Mouse (Mus musculus) inflammation-experienced regulatory T-cells, adult 6 months (primary cell): ENCODE results near the gene Syne1. TPM values are rescaled to one million over a fixed set of nuclear protein-coding genes. Genes with fewer than 3 reads are reported as not detected.
A peak's percentile ranks its signal among the peaks of the same experiment; 100 is the strongest.

Experiments used
- ATAC-seq: one replicate; pipeline ENCODE4 v1.8.0; 2017
- polyA plus RNA-seq, 3 experiments: library from polyadenylated mRNA; unstranded; fragments of 100-300 nt; shearing (Covaris generic); gene quantifications; one replicate each; pipeline ENCODE4 v1.2.1; 2017

Syne1 gene
- polyA plus RNA-seq, 3 experiments from 2014 or later = 13.9 to 24.2 (median 15.3) TPM

DNA sequence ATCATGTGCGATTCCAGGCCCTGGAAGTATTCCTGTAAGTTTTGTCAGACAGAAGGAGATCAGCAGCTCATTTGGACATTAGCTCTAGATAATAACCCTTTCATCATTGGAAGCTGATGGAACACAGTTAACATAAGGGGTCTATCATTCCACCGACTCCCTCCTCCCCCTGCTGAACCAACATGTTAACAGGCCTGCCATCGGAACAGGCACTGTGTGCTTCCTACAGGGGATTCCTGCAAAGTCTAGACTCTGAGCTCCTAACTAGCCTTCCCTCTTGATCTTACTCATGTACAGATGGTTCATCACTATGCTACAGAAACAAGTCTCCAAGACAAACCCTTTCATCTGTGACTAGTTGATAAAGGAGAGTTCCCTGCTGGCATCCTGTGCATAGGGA is 419.2 kb downstream of the Syne1 start:
- no peak for ATAC-seq

DNA sequence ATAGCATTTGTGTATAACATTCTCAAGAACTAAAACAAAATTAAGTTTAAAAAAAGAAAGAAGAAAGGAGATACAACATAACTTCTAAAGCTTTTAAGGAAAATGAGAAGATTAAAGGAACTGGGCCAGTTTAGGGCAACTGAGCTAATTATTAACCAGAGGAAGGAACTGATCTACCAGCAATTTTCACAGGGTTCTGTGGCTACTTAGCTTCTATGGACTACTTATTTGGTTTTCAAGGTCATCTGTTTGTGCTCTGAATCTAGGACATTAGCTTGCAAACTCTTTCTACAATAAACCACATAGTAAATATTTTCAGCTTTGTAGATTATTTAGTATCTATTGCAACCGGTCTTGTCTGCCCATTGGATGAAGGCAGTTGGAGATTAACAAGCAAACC is 420.8 kb downstream of the Syne1 start:
- no peak for ATAC-seq

DNA sequence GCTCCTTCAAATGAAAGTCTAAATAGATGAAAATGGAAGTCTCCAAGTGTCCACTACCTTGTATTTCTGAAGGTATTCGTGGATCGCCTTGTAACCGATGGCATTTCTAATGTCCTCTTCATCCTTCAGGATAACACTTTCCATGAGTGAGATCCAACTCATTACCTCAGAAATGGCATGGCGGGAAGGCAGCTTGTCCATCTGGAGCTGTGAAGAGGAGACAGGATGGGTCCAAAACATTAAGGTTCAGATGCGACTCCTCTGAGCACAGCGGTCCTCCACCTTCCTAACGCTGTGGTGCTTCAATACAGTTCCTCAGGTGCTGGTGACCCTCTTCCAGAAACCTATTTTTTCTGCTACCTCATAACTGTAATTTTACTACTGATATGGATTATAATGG is 426.5 kb downstream of the Syne1 start:
- ATAC-seq = no peak

DNA sequence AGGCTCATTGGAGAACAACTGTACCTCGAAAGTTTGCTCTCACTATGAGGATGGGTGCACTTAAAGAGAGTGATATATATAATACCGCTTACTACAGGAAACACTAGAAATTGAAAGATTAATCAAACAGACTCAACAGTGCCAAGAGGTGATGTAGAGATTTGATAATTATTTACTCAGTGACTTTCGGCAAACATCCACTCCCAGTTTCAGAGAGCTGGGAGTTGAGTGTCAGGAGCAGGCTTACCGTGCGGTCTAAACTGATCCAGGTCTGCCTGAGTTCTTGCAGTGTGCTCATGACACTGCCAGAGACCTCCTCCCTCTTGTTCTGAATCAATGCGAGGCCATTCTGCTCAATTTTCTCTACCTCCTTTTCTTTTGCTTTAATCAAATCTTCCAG is 434.6 kb downstream of the Syne1 start:
- ATAC-seq = no peak

DNA sequence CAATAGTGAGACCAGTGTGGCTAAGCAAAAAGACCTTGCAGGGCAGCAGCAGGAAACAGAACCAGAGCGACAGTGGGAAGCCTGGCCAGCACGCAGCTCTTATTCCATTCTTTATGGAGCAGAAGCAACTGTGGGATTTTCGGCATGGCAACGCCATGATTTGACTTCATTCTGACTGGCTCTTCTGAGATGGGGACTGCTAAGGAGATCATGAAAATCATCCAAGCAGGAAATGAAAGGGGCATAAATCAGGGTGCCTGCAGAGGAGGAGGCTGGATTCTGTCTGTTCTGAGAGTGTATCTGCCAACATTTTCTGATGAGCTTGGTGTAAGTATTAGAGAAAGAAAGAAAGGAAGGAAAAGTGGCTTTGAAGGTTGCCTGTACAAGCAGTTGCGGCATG is 435.1 kb downstream of the Syne1 start:
- no peak for ATAC-seq

DNA sequence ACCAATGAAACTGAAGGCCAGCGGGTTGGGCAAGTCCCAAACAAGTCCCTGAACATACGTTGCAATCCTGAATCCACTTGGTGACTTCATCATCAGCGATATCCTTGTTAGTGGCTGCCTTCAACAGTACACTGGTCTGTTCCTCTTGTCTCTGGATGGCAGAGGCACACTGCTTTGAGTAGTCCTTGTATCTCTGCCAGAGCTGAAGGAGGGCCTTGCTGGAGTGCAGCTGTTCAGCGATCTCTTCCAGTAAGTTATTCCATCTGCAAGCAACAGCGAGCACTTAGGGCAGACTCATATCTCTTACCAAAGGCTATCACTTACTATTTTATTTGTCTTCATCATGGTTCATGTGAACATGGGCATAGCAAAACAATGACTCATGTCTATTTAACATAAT is 440.5 kb downstream of the Syne1 start:
- ATAC-seq = no peak

DNA sequence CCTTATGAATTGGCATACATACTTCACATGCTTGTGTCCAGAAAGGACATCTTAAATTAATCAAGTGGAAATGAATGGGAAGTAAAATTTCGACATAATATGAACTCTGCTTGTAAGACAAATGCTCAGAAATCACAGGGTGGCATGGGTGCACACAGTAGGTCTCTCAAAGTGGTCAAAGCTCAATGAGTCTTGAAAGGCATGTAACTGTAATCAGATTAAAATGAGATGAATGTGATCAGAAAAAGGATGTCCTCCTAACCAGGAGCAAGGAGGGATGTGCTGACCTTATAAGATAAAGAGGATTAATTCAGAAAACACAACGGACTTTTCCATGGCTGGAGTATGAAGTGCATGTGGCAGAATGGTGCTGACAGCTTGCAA is 453.5 kb downstream of the Syne1 start:
- no peak for ATAC-seq

DNA sequence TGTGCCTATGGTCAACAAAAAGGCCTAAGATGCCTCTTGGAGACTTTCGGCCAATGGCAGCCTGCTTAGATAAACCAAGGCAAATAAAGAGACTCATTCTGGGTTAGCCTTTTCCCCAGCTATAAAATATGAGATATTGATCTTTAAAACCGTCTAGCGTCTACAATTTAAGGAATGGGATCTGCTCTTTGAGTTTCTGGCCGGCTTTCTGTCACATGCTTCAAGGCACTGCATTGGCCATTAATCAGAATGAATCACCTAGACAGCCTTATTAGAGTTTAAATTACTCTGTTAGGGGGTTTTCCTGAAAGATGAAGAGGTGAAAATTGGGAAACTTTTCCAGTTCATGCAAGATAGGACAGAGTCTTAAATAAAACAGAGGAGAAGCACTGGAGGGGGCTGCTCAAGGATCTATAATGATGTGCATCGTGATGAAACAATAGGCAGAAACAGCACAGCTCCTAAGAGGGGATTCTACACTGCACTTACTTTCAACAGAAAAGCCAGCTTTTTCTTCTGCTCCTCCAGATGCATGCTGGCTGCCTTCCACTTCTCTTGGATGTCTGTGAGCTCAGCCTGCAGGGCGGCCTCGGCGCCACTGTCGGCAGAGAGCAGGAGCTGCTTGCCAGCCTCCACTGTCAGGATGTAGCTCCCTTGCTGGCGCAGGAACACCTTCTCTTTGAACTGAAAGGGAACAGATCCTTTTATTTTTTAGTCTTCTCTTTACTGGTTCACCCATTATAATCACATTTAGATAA is 454.1 kb downstream of the Syne1 start:
- ATAC-seq = no peak

DNA sequence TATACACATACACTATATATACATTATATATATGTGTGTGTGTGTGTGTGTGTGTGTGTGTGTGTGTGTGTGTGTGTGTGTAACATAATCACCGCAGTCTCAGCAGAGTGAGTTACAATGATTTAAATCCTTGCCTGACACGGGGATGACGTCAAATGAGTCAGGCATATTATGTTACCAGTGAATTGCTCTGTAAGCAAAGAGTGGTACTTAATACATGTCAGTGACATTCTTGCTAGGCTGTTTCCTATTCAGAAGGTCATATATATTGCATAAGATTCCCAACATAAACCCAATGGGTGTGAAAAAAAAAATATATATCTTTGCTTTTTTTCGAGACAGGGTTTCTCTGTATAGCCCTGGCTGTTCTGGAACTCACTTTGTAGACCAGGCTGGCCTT is 462.1 kb downstream of the Syne1 start:
- ATAC-seq = no peak

DNA sequence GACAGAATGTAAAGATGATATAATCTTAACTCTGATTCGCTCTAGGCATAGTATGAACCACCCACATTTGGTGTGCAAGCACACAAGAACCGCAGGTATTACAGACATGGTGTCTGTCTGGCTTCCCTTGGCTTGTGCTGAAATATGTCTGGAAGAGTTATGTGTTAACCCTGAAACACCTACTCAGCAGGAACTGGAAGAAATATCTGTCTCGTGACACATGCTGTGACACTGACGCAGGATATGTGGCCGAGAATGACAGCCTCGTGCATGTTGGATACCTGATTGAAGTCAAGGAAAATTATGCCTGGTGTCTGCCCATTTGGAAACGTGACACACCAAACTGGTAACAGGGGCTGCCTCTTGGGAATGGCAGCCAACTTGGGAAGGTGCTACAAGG is 463.9 kb downstream of the Syne1 start:
- no peak for ATAC-seq

DNA sequence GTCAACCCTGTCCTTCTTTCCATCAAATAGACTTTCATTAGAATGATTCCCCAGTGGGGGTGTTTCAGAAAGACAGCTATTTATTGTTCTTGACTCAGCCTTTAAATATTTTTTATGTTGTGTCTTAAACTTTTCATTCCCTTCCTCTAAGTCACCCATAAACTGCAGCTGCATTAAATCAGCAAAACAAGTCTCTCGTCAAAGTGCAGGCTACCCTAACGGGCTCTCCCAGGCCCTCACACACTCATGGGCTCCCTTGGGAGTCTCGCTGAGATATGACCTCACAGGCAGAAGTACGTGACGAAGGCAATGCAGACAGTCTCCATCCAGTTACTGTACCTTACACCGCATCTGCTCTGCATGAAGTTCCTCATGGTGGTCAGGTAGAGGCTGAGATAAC is 465.0 kb downstream of the Syne1 start:
- no peak for ATAC-seq

DNA sequence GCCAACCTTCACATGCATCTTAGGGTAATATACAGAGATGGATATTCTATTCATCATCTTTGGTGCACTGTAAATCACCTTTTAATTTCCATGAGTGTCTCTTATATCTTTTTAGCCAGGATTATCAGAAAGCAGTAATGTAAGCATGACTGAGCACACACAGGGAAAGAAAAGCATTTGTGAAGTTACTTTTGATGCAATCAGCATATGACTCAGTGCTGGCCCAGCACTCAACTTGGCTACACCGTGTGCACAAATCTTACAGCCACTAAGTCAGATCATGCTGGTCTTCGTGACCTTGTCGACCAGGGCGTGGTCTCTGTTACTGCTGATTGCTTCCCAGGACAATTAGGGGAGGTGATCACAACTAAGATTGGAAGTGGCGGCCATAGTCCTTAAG is 465.5 kb downstream of the Syne1 start:
- ATAC-seq = no peak

DNA sequence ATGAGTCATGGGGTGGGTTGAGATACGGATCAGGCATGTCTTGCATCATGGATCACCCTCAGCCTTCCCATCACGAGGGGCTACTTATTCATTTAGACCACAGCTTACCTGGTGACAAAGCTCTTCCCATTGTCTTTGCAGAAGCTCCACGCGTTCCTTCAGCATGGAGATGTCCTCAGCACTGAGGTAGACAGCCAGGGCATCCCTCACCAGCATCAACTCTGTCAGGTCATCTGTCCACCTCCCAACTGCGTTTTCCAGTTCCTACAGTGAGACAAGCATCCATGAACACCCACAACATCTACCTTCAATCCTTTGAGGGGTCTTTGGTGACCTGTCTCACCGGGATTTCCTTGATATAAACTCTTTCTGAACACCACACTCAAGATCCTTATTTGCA is 467.6 kb downstream of the Syne1 start:
- ATAC-seq = no peak

DNA sequence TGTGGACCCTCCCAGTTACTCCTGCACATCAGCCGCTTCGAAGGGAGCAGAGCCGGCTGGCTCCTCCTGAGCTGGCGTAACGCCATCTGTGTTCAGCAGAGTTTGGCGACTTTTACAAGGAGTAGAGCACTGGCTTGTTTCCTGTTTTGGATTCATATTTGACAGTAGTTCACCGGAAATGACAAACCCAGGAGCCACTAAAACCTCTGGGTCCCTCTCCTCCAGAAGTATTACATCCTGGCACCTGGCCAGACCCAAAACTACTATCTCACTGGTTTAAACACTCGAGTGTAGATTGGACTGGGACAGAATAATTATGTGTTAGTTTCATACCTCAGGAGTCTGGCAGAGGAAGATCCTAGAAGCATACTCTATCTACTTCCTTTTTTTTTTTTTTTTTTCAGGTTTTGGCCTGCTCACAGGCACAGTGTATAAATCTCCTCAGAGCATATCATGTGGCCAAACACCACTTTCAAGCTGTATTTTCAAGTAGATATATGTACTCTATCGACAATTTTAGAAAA is 471.3 kb downstream of the Syne1 start:
- ATAC-seq = peak; percentile 48

DNA sequence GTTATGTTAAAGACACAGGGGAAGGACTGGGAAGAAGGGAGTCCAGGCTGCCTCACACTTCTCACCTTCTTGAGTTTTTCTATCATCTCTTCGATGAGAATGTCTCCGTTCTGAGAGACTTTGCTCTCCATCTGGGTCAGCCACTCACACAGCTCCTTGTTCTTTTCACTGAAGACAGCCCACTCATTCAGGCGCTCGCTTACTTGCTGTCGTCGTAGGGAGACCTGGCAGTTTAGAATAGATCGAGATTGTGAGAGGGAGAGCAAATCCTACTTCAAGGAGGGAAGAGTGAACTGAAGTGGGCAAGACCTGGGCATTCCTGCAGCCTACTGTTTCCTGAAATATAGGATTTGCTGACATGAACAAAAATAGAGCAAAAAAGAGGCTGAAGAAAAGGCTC is 475.6 kb downstream of the Syne1 start:
- no peak for ATAC-seq

DNA sequence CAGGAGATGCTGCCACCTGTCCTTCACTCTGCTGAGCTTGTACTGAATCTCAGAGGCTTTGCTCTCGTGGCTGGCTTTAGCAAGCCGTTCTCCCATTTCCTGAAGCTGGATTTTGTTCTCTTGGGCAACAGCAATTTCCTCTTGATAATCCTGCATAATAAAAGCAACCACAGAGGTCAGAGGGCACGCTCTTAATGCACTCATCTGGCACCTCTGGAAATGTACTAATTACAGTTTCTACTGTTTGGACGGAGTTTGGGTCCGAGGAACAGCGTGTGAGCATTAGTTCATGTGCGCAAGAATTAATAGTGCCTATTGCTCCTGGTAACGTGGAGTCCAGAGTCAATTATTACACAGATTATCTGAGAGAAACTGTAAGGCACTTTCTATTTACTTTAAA is 479.2 kb downstream of the Syne1 start:
- ATAC-seq = no peak

DNA sequence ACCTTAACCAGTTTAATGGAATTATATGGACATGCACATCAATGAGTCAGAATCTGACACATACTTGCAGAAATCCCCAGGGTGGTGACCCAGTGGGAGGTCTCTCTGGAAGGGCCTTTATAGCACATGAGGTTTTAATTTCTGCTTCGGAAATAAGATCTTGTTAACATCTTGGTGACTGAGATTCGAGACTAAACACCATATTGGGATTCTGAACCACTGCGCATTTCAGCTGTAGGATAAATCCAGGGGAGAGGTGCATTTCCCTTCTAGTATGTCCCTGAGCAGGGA is 480.4 kb downstream of the Syne1 start:
- ATAC-seq = no peak

DNA sequence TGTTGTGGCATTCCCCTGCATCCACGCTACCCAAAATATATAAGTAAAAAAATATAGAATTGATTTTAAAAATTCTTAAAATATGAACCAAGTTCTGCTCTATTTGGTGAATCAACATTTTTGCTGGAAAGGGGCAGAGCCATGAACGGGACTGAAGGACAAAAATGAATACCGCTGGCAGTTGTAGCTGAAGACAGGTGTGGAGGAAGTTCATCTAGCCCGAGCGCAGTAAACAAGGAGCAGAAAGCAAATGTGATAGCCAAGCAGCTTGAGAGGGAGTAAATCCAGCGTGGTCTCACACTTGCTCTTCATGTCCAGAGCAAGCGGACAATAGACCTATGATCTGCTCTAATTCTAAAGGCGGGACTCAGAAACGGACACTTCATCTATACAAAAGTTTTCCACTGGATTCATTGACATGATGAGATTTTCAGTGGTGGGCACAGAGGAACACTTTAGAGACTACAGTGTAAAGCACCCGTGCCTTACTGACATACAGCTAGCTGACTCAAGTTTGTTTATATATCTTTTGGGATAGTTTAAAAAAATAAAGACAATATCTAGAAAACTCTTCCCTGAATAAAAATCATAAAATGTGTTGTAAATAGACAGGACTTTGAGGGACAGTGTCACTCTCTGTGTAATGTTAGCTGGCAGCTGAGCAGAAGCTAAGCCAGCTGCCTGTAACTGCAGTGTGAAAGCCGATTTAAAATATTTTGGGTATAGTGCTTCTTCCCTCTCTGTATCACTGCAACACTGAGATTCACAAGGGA is 480.9 kb downstream of the Syne1 start:
- ATAC-seq = no peak

DNA sequence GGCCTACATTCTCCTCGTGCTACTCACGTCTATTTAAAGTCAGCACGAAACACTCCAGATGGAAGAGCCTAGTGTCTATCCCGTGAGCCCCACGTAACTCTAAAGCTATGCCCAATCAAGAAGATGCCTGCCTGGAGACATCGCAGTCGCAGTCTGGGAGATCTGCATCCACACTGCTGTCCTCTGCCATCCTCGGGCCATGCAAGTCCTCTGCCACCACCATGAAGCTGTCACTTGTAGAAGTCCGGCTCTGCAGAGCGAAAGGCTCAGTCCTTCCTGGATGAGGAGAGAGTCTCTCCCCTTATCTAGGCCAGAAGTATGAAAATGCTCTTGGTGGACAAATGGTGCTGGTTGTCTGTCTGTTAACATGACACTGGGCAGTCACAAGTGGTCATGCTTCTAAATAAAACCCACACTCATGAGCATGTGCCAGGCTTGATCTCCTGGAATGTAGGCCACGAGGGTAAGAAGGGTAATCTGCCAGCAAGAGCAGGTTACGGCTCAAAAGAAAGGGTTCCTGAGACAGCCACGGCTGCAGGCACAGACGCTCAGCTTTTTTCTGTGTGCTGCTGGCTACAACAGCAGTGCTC is 482.5 kb downstream of the Syne1 start, which contains the start of gene Gm10097:
TSS of gene Gm10097 (plus strand) at position 517 of the 590 bp plus-strand sequence.
- ATAC-seq = no peak

DNA sequence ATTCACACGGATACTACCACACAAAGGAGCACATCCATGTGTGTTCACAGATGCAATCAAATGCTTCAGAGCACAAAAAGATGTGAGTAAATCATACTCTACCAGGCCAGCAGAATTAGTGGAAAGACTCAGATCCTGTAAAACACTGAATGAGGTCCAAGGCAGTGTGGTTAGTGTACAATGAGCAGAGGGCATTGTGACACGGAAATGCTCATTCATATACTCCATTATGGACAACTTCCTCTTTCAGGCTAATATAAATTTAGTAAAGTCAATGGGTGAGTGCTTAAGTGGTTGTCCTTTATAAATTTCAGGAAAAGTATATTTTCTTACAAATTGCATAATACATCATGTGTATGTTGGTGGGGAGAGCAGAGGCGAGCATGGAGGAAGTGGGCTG is 484.2 kb downstream of the Syne1 start:
- ATAC-seq = no peak

DNA sequence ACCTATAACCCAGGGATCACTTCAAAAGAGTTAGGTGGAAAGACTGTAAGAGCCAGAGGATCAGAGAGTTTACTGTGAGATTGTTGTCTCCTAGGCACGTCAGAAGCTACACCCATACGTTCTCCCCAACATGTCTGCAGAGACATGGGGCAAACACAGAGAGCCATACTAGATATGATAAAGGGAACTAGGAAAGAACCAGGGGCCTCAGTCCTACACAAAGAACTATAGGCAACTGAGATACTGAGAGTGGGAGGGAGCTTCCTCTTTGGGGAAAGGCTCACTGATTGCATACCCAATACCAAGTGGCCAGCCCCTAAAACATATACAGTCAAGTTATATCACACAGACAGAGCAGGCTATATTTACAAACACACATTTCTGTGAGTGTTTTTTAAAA is 491.3 kb downstream of the Syne1 start:
- ATAC-seq = no peak

DNA sequence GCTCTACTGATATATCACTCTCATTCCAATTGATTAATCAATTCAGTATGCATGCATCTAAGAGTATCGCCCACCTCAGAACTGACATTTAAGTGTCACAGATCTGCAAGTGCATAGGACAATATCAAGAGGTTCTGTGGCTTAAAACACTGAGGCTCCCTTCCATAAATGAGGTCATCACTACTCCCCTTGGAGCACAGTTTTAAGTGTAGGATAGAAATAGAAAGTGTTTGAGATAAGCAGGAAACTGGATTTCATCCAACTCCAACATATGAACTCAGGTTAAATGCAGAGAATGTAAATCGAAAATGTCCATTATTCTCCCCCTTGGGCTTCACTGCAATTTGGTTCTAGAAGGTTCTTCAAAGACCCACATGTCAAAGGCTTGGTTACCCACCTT is 492.4 kb downstream of the Syne1 start:
- no peak for ATAC-seq

DNA sequence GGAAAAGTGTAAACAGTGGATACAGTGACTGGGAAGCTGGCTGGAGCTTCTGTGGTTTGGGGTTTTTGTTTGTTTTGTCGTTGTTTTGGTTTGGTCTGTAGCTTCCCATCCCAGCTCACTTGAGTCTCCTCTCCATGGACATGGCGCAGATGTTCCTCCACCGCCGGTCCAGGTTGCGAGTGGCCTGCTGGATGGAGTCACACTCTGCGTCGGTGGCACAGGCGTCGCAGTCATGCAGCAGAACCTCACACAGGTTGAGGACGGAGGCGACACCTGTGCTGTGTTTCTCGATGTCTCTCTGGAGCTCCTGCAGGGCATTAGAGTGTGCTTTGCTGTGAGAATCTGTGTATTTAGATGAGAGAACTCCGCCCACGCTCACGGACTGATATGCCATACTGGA is 493.6 kb downstream of the Syne1 start:
- no peak for ATAC-seq

DNA sequence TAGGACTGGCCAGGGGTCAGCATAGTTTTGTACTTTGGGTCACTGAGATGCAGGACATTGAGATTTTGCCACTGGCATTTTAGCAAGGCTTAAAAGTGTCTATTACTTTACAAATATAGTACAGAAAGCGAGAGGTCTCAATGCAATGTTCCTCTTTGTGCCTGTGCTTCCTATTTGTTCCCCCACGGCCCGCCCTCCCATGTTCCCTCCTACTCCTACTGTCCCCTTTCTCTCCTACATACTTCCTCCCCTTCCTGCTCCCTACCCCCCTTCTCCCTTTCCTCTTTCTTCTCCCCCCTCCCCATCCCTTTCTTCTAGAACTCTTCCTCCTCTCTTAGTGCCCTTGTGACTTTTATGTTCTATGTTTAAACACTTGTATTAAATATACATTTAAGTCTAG is 494.3 kb downstream of the Syne1 start:
- no peak for ATAC-seq
